Mouse (Mus musculus) midbrain, postnatal 0 days (tissue): Measurements from ENCODE around the gene Cnnm3. TPM values are rescaled to one million over a fixed set of nuclear protein-coding genes. Genes with fewer than 3 reads are reported as not detected.

Experiments used
- ATAC-seq: fragments of 200-750 bp; cut with Nextera tagmentation; 2 replicates; pipeline ENCODE4 v1.8.0; 2017; ENCODE audit warnings: moderate number of reproducible peaks, mild to moderate bottlenecking, moderate TSS enrichment, moderate library complexity; ENCODE audit not compliant: low FRiP score
- DNase-seq: peaks from one replicate; pipeline ENCODE4 v3.0.0-alpha.2; 2015; ENCODE audit warnings: low spot score
- H3K27ac ChIP-seq: fragments of 300-500 bp; sonication (generic); 2 replicates; pipeline ENCODE4 v1.5.1; 2014; ENCODE audit warnings: low read depth, mild to moderate bottlenecking, low read length, mixed read lengths
- H3K27me3 ChIP-seq: fragments of 300-500 bp; sonication (generic); 2 replicates; pipeline ENCODE4 v1.6.1; 2014; ENCODE audit warnings: low read length, control low read depth, mixed read lengths; ENCODE audit not compliant: insufficient read depth
- H3K36me3 ChIP-seq: fragments of 300-500 bp; sonication (generic); 2 replicates; pipeline ENCODE4 v1.6.1; 2014; ENCODE audit warnings: low read length, control low read depth, mixed read lengths; ENCODE audit not compliant: insufficient read depth
- H3K4me1 ChIP-seq: fragments of 300-500 bp; sonication (generic); 2 replicates; pipeline ENCODE4 v1.6.1; 2014; ENCODE audit warnings: mild to moderate bottlenecking, control low read depth, antibody characterized with exemption, low read length, mixed read lengths; ENCODE audit not compliant: insufficient read depth
- H3K4me2 ChIP-seq: fragments of 300-500 bp; sonication (generic); 2 replicates; pipeline ENCODE4 v1.6.1; 2014; ENCODE audit warnings: low read depth, mild to moderate bottlenecking, low read length, mixed read lengths; ENCODE audit not compliant: poor library complexity, severe bottlenecking
- H3K4me3 ChIP-seq: fragments of 300-500 bp; sonication (generic); 2 replicates; pipeline ENCODE4 v1.5.1; 2014; ENCODE audit warnings: low read depth, mild to moderate bottlenecking, low read length, moderate library complexity
- H3K9ac ChIP-seq: fragments of 300-500 bp; sonication (generic); replicated peaks from 2 replicates; pipeline ENCODE4 v1.6.1; 2014; ENCODE audit warnings: mild to moderate bottlenecking, low read length, moderate library complexity, mixed read lengths; ENCODE audit not compliant: poor library complexity, severe bottlenecking
- H3K9me3 ChIP-seq: fragments of 300-500 bp; sonication (generic); 2 replicates; pipeline ENCODE4 v1.6.1; 2016; ENCODE audit warnings: low read length, control low read depth
- CTCF ChIP-seq: IDR thresholded peaks from 2 replicates; pipeline ENCODE4 v1.5.1; 2016; ENCODE audit warnings: antibody characterized with exemption, mild to moderate bottlenecking
- WGBS: fragments of 180-500 bp; shearing (Covaris S2); extraction: QIAGEN DNeasy Blood & Tissue Kit; methylation state at CpG from one replicate; pipeline ENCODE4 v1.1.7; 2014; 5-methylcytosine and 5-hydroxymethylcytosine counted together
- polyA plus RNA-seq: library from polyadenylated mRNA; unstranded; fragments of >200 nt; fragmentation: Nextera tagmentation; extraction: Ambion mirVana; gene quantifications from 2 replicates; pipeline ENCODE4 v1.2.1, GENCODE M21; 2015
- total RNA-seq: library from RNA; depleted of rRNA; stranded (reverse); fragments of >200 nt; gene quantifications from 2 replicates; pipeline ENCODE4 v1.2.3, GENCODE M21; 2014

The Cnnm3 gene
- total and polyA plus RNA-seq, 2 experiments from 2014 or later, result 5.2 to 32.9 TPM

GRCm38 (mm10) chr1:36523332-36524013 lies 11.8 kb downstream of the Cnnm3 start:
- Histone ChIP-seq H3K4me1 (no peaks in the 10 kb centered on the region), H3K4me3 (no peak overlapping the region), H3K4me2 (no peak overlapping the region), H3K27me3 (no peaks in the 10 kb centered on the region), H3K36me3 (peaks cover 56% of the 10 kb centered on the region), H3K9ac (no peak overlapping the region), H3K27ac (no peak overlapping the region), H3K9me3 (no peaks in the 10 kb centered on the region)
- ATAC-seq, result no peak
- 49% methylated on average over 9 of the region's 9 CpGs for WGBS
- no peak for TF ChIP-seq CTCF
- peak; percentile 86 for DNase-seq

GRCm38 (mm10) chr1:36524058-36524457 lies 12.4 kb downstream of the Cnnm3 start:
- no peak for TF ChIP-seq CTCF
- Histone ChIP-seq H3K4me2 (no peak overlapping the region), H3K4me3 (no peak overlapping the region), H3K36me3 (peaks cover 56% of the 10 kb centered on the region), H3K9me3 (no peaks in the 10 kb centered on the region), H3K9ac (no peak overlapping the region), H3K4me1 (no peaks in the 10 kb centered on the region), H3K27ac (no peak overlapping the region), H3K27me3 (no peaks in the 10 kb centered on the region)
- DNase-seq (no peak), ATAC-seq (no peak)
- WGBS, result 86% methylated on average over 5 of the region's 5 CpGs

GRCm38 (mm10) chr1:36525774-36526173 lies 14.1 kb downstream of the Cnnm3 start:
- TF ChIP-seq CTCF, result no peak
- DNase-seq (no peak), ATAC-seq (no peak)
- Histone ChIP-seq H3K27ac (no peak overlapping the region), H3K36me3 (peaks cover 48% of the 10 kb centered on the region), H3K27me3 (no peaks in the 10 kb centered on the region), H3K4me2 (no peak overlapping the region), H3K9ac (no peak overlapping the region), H3K9me3 (no peaks in the 10 kb centered on the region), H3K4me1 (no peaks in the 10 kb centered on the region), H3K4me3 (no peak overlapping the region)
- 92% methylated on average over 12 of the region's 12 CpGs for WGBS

GRCm38 (mm10) chr1:36526903-36527302 lies 15.2 kb downstream of the Cnnm3 start:
- WGBS, result 90% methylated on average over 10 of the region's 10 CpGs
- Histone ChIP-seq H3K9me3 (no peaks in the 10 kb centered on the region), H3K4me1 (no peaks in the 10 kb centered on the region), H3K27ac (no peak overlapping the region), H3K27me3 (no peaks in the 10 kb centered on the region), H3K4me3 (no peak overlapping the region), H3K36me3 (peaks cover 36% of the 10 kb centered on the region), H3K9ac (no peak overlapping the region), H3K4me2 (no peak overlapping the region)
- DNase-seq (no peak), ATAC-seq (no peak)
- TF ChIP-seq CTCF, result no peak

- 12% methylated on average over 1 of the region's 1 CpGs for WGBS
- Histone ChIP-seq H3K4me1 (no peaks in the 10 kb centered on the region), H3K4me3 (no peak overlapping the region), H3K4me2 (no peak overlapping the region), H3K36me3 (peaks cover 30% of the 10 kb centered on the region), H3K9me3 (no peaks in the 10 kb centered on the region), H3K27ac (no peak overlapping the region), H3K27me3 (no peaks in the 10 kb centered on the region), H3K9ac (no peak overlapping the region)
- TF ChIP-seq CTCF, result no peak
- DNase-seq, result peak; percentile 79
- ATAC-seq, result no peak
Measured at GRCm38 (mm10) chr1:36528351-36528750, 16.7 kb downstream of the Cnnm3 start.

- no peak overlapping the region for H3K4me2 ChIP-seq
- WGBS, result 95% methylated on average over 4 of the region's 4 CpGs
- no peak overlapping the region for H3K4me3 ChIP-seq
- peaks cover 21% of the 10 kb centered on the region for H3K36me3 ChIP-seq
- ATAC-seq, result no peak
- no peak for TF ChIP-seq CTCF
- no peak for DNase-seq
- no peaks in the 10 kb centered on the region for H3K27me3 ChIP-seq
- H3K9ac ChIP-seq, result no peak overlapping the region
- no peaks in the 10 kb centered on the region for H3K4me1 ChIP-seq
- H3K9me3 ChIP-seq, result no peaks in the 10 kb centered on the region
- H3K27ac ChIP-seq, result no peak overlapping the region
Measured at GRCm38 (mm10) chr1:36529274-36529673, 17.6 kb downstream of the Cnnm3 start.
